Mouse (Mus musculus) embryonic fibroblast, embryonic 13.5 days (primary cell): ENCODE data around the gene Pbld2.

ENCODE experiments used
- CTCF ChIP-seq: IDR thresholded peaks from 2 replicates; pipeline ENCODE4 v1.5.1; 2011; ENCODE audit warnings: mild to moderate bottlenecking, control low read depth, low read length, moderate library complexity, borderline replicate concordance; ENCODE audit not compliant: insufficient read depth
- POLR2A ChIP-seq: IDR thresholded peaks from 2 replicates; pipeline ENCODE4 v1.6.1; 2011; ENCODE audit warnings: low read depth, mild to moderate bottlenecking, control low read depth, low read length, moderate library complexity

- TF ChIP-seq CTCF = no peak
- no peak for TF ChIP-seq POLR2A
Measured at GRCm38 (mm10) chr10:62984495-62984894, 39.6 kb upstream of the Pbld2 start.
